Mouse (Mus musculus) MEL (cell line): ENCODE measurements around the gene Tbc1d14. TPM values are rescaled to one million over a fixed set of nuclear protein-coding genes. Genes with fewer than 3 reads are reported as not detected.

Source experiments
- DNase-seq: peaks from one replicate; pipeline ENCODE4 v3.0.0; 2011; ENCODE audit warnings: low read depth, low spot score
- H3K27ac ChIP-seq: 2 replicates; pipeline ENCODE4 v1.5.1; 2012; ENCODE audit warnings: low read depth, mild to moderate bottlenecking, control low read depth, low read length, moderate library complexity; ENCODE audit not compliant: control insufficient read depth
- H3K27me3 ChIP-seq, 2 experiments: fragments of 150-350 bp in 1 of 2; sonication (generic) in 1 of 2; 2 replicates each; pipeline ENCODE4 v1.6.1; 2012; ENCODE audit warnings: low read length in 2 of 2, mild to moderate bottlenecking in 2 of 2, improper control_type of control experiment in 1 of 2, moderate library complexity in 1 of 2; ENCODE audit not compliant: insufficient read depth in 2 of 2, control insufficient read depth in 1 of 2
- H3K36me3 ChIP-seq, 2 experiments: 2 replicates each; pipeline ENCODE4 v1.6.1; 2012 to 2014; ENCODE audit warnings: low read length in 2 of 2, improper control_type of control experiment in 1 of 2, inconsistent platforms in 1 of 2, mild to moderate bottlenecking in 1 of 2; ENCODE audit not compliant: insufficient read depth in 2 of 2, control insufficient read depth in 1 of 2
- H3K4me1 ChIP-seq, 2 experiments: fragments of 150-350 bp in 1 of 2; sonication (generic) in 1 of 2; 2 replicates each; pipeline ENCODE4 v1.6.1; 2012; ENCODE audit warnings: low read length in 2 of 2, improper control_type of control experiment in 1 of 2, mild to moderate bottlenecking in 1 of 2; ENCODE audit not compliant: insufficient read depth in 2 of 2, control insufficient read depth in 1 of 2
- H3K4me3 ChIP-seq, 2 experiments: fragments of 150-350 bp in 1 of 2; sonication (generic) in 1 of 2; 2 replicates each; pipeline ENCODE4 v1.5.1; 2012; ENCODE audit warnings: low read depth in 2 of 2, low read length in 2 of 2, mild to moderate bottlenecking in 2 of 2, moderate library complexity in 2 of 2, control low read depth in 1 of 2, improper control_type of control experiment in 1 of 2; ENCODE audit not compliant: control insufficient read depth in 1 of 2, insufficient read depth in 1 of 2
- H3K79me2 ChIP-seq: 2 replicates; pipeline ENCODE4 v1.6.1; 2012; ENCODE audit warnings: mild to moderate bottlenecking, low read length, moderate library complexity; ENCODE audit not compliant: control insufficient read depth, poor library complexity, insufficient read depth
- H3K9ac ChIP-seq: 2 replicates; pipeline ENCODE4 v1.6.1; 2012; ENCODE audit warnings: low read depth, mild to moderate bottlenecking, control low read depth, low read length, moderate library complexity; ENCODE audit not compliant: control insufficient read depth, poor library complexity, severe bottlenecking
- H3K9me3 ChIP-seq: fragments of 150-350 bp; sonication (generic); replicated peaks from 2 replicates; pipeline ENCODE4 v1.6.1; 2012; ENCODE audit warnings: mild to moderate bottlenecking, low read length, improper control_type of control experiment, moderate library complexity; ENCODE audit not compliant: insufficient read depth
- BHLHE40 ChIP-seq: IDR thresholded peaks from 2 replicates; pipeline ENCODE4 v1.6.1; 2012; ENCODE audit warnings: low read depth, mild to moderate bottlenecking, inconsistent platforms, low read length, improper control_type of control experiment, borderline replicate concordance
- CTCF ChIP-seq, 3 experiments: IDR thresholded peaks in 2 of 3; conservative IDR thresholded peaks in 1 of 3; 2 replicates each; pipeline ENCODE4 v1.5.1; 2011 to 2012; ENCODE audit warnings: low read length in 3 of 3, low read depth in 2 of 3, mild to moderate bottlenecking in 2 of 3, improper control_type of control experiment in 1 of 3, inconsistent platforms in 1 of 3, mixed read lengths in 1 of 3, moderate library complexity in 1 of 3; ENCODE audit not compliant: control insufficient read depth in 1 of 3, insufficient read depth in 1 of 3, poor library complexity in 1 of 3, severe bottlenecking in 1 of 3
- E2F4 ChIP-seq: IDR thresholded peaks from 2 replicates; pipeline ENCODE4 v1.6.1; 2011; ENCODE audit warnings: low read depth, low read length, improper control_type of control experiment, borderline replicate concordance
- ELF1 ChIP-seq: IDR thresholded peaks from 2 replicates; pipeline ENCODE4 v1.6.1; 2014; ENCODE audit warnings: low read depth, mild to moderate bottlenecking, inconsistent platforms, low read length, improper control_type of control experiment, moderate library complexity
- HCFC1 ChIP-seq: IDR thresholded peaks from 2 replicates; pipeline ENCODE4 v1.6.1; 2012; ENCODE audit warnings: low read depth, mild to moderate bottlenecking, inconsistent platforms, low read length, improper control_type of control experiment, moderate library complexity
- MAFK ChIP-seq: IDR thresholded peaks from 2 replicates; pipeline ENCODE4 v1.6.1; 2011; ENCODE audit warnings: low read depth, mild to moderate bottlenecking, low read length, improper control_type of control experiment, borderline replicate concordance
- MAX ChIP-seq: IDR thresholded peaks from 2 replicates; pipeline ENCODE4 v1.6.1; 2011; ENCODE audit warnings: low read length, improper control_type of control experiment
- MEF2A ChIP-seq: IDR thresholded peaks from 2 replicates; pipeline ENCODE4 v1.6.1; 2014; ENCODE audit warnings: low read depth, mild to moderate bottlenecking, inconsistent platforms, low read length, improper control_type of control experiment; ENCODE audit not compliant: poor library complexity, insufficient replicate concordance, severe bottlenecking; ENCODE audit errors: extremely low read depth
- MXI1 ChIP-seq: IDR thresholded peaks from 2 replicates; pipeline ENCODE4 v1.6.1; 2011; ENCODE audit warnings: mild to moderate bottlenecking, low read depth, low read length, improper control_type of control experiment
- MYB ChIP-seq: IDR thresholded peaks from 2 replicates; pipeline ENCODE4 v1.6.1; 2011; ENCODE audit warnings: mild to moderate bottlenecking, low read depth, low read length, improper control_type of control experiment
- MYC ChIP-seq: IDR thresholded peaks from 2 replicates; pipeline ENCODE4 v1.6.1; 2011; ENCODE audit warnings: low read depth, mild to moderate bottlenecking, low read length, improper control_type of control experiment, moderate library complexity
- NELFE ChIP-seq: IDR thresholded peaks from 2 replicates; pipeline ENCODE4 v1.6.1; 2011; ENCODE audit warnings: low read depth, low read length, improper control_type of control experiment
- POLR2A ChIP-seq, 2 experiments: IDR thresholded peaks; 2 replicates each; pipeline ENCODE4 v1.6.1; 2011 to 2012; ENCODE audit warnings: low read length in 2 of 2, mild to moderate bottlenecking in 2 of 2, control low read depth in 1 of 2, improper control_type of control experiment in 1 of 2, low read depth in 1 of 2, moderate library complexity in 1 of 2; ENCODE audit not compliant: control insufficient read depth in 1 of 2, insufficient read depth in 1 of 2, poor library complexity in 1 of 2
- POLR2AphosphoS2 ChIP-seq: IDR thresholded peaks from 2 replicates; pipeline ENCODE4 v1.6.1; 2011; ENCODE audit warnings: low read length, improper control_type of control experiment
- POLR2AphosphoS5 ChIP-seq: IDR thresholded peaks from 2 replicates; pipeline ENCODE4 v1.6.1; 2012; ENCODE audit warnings: low read depth, borderline replicate concordance, mild to moderate bottlenecking, inconsistent platforms, low read length, moderate library complexity, mixed read lengths
- RAD21 ChIP-seq: IDR thresholded peaks from 2 replicates; pipeline ENCODE4 v1.6.1; 2011; ENCODE audit warnings: mild to moderate bottlenecking, low read depth, low read length, improper control_type of control experiment
- SIN3A ChIP-seq: IDR thresholded peaks from 2 replicates; pipeline ENCODE4 v1.6.1; 2012; ENCODE audit warnings: low read length, improper control_type of control experiment, inconsistent platforms
- TAL1 ChIP-seq: IDR thresholded peaks from 2 replicates; pipeline ENCODE4 v1.6.1; 2012; ENCODE audit warnings: mild to moderate bottlenecking, inconsistent platforms, low read length, moderate library complexity, mixed read lengths
- TBP ChIP-seq: IDR thresholded peaks from 2 replicates; pipeline ENCODE4 v1.8.0; 2011; ENCODE audit warnings: low read depth, low read length, improper control_type of control experiment
- TCF12 ChIP-seq: IDR thresholded peaks from 2 replicates; pipeline ENCODE4 v1.6.1; 2014; ENCODE audit warnings: low read depth, mild to moderate bottlenecking, inconsistent platforms, low read length, improper control_type of control experiment, moderate library complexity
- UBTF ChIP-seq: IDR thresholded peaks from 2 replicates; pipeline ENCODE4 v1.6.1; 2012; ENCODE audit warnings: low read depth, mild to moderate bottlenecking, inconsistent platforms, low read length, improper control_type of control experiment, moderate library complexity, borderline replicate concordance; ENCODE audit not compliant: insufficient read depth
- USF1 ChIP-seq: IDR thresholded peaks from 2 replicates; pipeline ENCODE4 v1.6.1; 2014; ENCODE audit warnings: low read depth, mild to moderate bottlenecking, inconsistent platforms, low read length, improper control_type of control experiment, moderate library complexity
- ZMIZ1 ChIP-seq: IDR thresholded peaks from 2 replicates; pipeline ENCODE4 v1.6.1; 2012; ENCODE audit warnings: low read depth, mild to moderate bottlenecking, inconsistent platforms, low read length, improper control_type of control experiment, moderate library complexity
- polyA plus RNA-seq, 2 experiments: library from polyadenylated mRNA; stranded (reverse) in 1 of 2; unstranded in 1 of 2; fragments of >175 nt in 1 of 2; fragments of >200 nt in 1 of 2; gene quantifications; 2 replicates each; pipeline versions ENCODE4 v1.2.1 to v1.2.4; 2012; ENCODE audit warnings: low replicate concordance in 2 of 2, low read depth in 1 of 2; ENCODE audit not compliant: insufficient read length in 2 of 2, insufficient read depth in 1 of 2, missing spikeins in 1 of 2
- total RNA-seq: library from RNA; depleted of rRNA; stranded (reverse); fragments of 300-350 nt; gene quantifications from 2 replicates; pipeline ENCODE4 v1.2.3, GENCODE M21; 2012

Tbc1d14 gene
- total and polyA plus RNA-seq, 3 experiments: 7.3 to 35.6 TPM; not detected in 1

- no peak for DNase-seq
- Histone ChIP-seq H3K9me3 (no peaks in the 10 kb centered on the region), H3K9ac (no peak overlapping the region), H3K4me1 (peaks cover 0 to 3% of the 10 kb centered on the region in 2 experiments; a peak in 3 of 4 replicates), H3K27ac (no peak overlapping the region), H3K36me3 (peaks cover 0 to 3% of the 10 kb centered on the region in 2 experiments; a peak in 1 of 4 replicates), H3K4me3 (no peak overlapping the region), H3K79me2 (no peaks in the 10 kb centered on the region), H3K27me3 (no peaks in the 10 kb centered on the region)
- TF ChIP-seq USF1 (no peak), ZMIZ1 (no peak), POLR2AphosphoS2 (no peak), MAFK (no peak), MXI1 (no peak), MYC (no peak), MEF2A (no peak), NELFE (no peak), POLR2A (IDR thresholded peaks at IDR 0.05; ENCODE audit: control insufficient read depth in 1 of 2, insufficient read depth in 1 of 2, low read depth in 1 of 2, low read length in 2 of 2, poor library complexity in 1 of 2) (no peak), CTCF (IDR thresholded peaks at IDR 0.05 in 2 of 3, conservative IDR thresholded peaks at IDR 0.05 in 1 of 3; ENCODE audit: control insufficient read depth in 1 of 3, insufficient read depth in 1 of 3, low read depth in 2 of 3, low read length in 3 of 3, poor library complexity in 1 of 3, severe bottlenecking in 1 of 3) (no peak), UBTF (no peak), MAX (no peak), BHLHE40 (no peak), HCFC1 (no peak), TAL1 (no peak), SIN3A (no peak), TCF12 (no peak)
These were observed 35.3 kb downstream of the Tbc1d14 start for GRCm38 (mm10) chr5:36557584-36558308.

GRCm38 (mm10) chr5:36556906-36557305 lies 36.2 kb downstream of the Tbc1d14 start:
- DNase-seq: no peak
- no peak overlapping the region for H3K27ac ChIP-seq
- TF ChIP-seq MAX (no peak), TBP (no peak), E2F4 (no peak), NELFE (no peak), MXI1 (no peak), POLR2AphosphoS5 (no peak), ZMIZ1 (no peak), MYB (no peak), TAL1 (no peak), CTCF (IDR thresholded peaks at IDR 0.05 in 2 of 3, conservative IDR thresholded peaks at IDR 0.05 in 1 of 3; ENCODE audit: control insufficient read depth in 1 of 3, insufficient read depth in 1 of 3, low read depth in 2 of 3, low read length in 3 of 3, poor library complexity in 1 of 3, severe bottlenecking in 1 of 3) (no peak), RAD21 (no peak), ELF1 (no peak)
- TF ChIP-seq, all 39 proteins: peak for 0
- Histone ChIP-seq H3K27me3 (no peaks in the 10 kb centered on the region), H3K36me3 (no peaks in the 10 kb centered on the region), H3K4me1 (no peaks in the 10 kb centered on the region), H3K4me3 (no peak overlapping the region), H3K9ac (no peak overlapping the region), H3K9me3 (no peaks in the 10 kb centered on the region), H3K79me2 (no peaks in the 10 kb centered on the region)
